Mouse (Mus musculus): ENCODE data around the gene Rab31.

GRCm38 (mm10) chr17:65820197-65820596, 47.6 kb upstream of the Rab31 start:
- TF ChIP-seq CTCF (IDR thresholded peaks at IDR 0.05; ENCODE audit: borderline replicate concordance, control insufficient read depth, extremely low read depth, insufficient read depth, low read length, poor library complexity): no peak
- TF ChIP-seq POLR2A (IDR thresholded peaks at IDR 0.05; ENCODE audit: control insufficient read depth, extremely low read depth, insufficient read depth, low read length, poor library complexity): no peak

Measured in thymus, adult 2 months (tissue).